Mouse (Mus musculus): Measurements from ENCODE around the gene Rap2c. TPM values are rescaled to one million over a fixed set of nuclear protein-coding genes. Genes with fewer than 3 reads are reported as not detected.

Gene Rap2c
- 27.1 TPM for polyA plus RNA-seq (2017; shearing (Covaris generic))

GRCm38 (mm10) chrX:51017851-51018785, at the start of gene Rap2c:
Rap2c (minus strand) TSS chrX:51018018.

Other genes starting within 250 kb of the Rap2c start
- gene Stk26, start 177.0 kb downstream of the Rap2c start, polyA plus RNA-seq (2017; shearing (Covaris generic)) = 129 TPM
- not detected for gene Frmd7, start 75.3 kb downstream of the Rap2c start, polyA plus RNA-seq (2017; shearing (Covaris generic))
- 13.8 TPM for gene Mbnl3, start 188.5 kb upstream of the Rap2c start, polyA plus RNA-seq (2017; shearing (Covaris generic))